Mouse (Mus musculus): ENCODE measurements at regions not wholly inside any gene's neighbourhood (a gene's known extent, or its start where the extent isn't known, plus 50 kb on each side); places are given as distances from the start of the nearest gene placed in this dataset.

GRCm38 (mm10) chr7:69161916-69162315 is 412.9 kb upstream of the Arrdc4 start:
- no peak for TF ChIP-seq CTCF (IDR thresholded peaks at IDR 0.05; ENCODE audit: low read depth, low read length)
- no peak for TF ChIP-seq POLR2A (IDR thresholded peaks at IDR 0.05; ENCODE audit: insufficient read depth, low read length)
- TF ChIP-seq EP300 (IDR thresholded peaks at IDR 0.05; ENCODE audit: insufficient read depth, low read depth, low read length), result no peak
